Comparison of ENCODE assay signal across 16 mouse cellular contexts in genomic region chr7:111072410-111072809, GRCm38 (mm10).
"Had no signal": no experiment of that assay in that cellular context is flagged by ENCODE, and none has a peak within 500 bp of the region (broad histone marks: within the 10 kb centered on the region; RNA-seq: fewer than 3 reads in every experiment).

No protein-coding gene starts in this region.

- H3K4me3 ChIP-seq: midbrain, embryonic 10.5 days; midbrain, embryonic 12.5 days; myocyte; neural tube, embryonic 12.5 days; stomach, embryonic 15.5 days had no signal

- ATAC-seq: midbrain, embryonic 16.5 days had no signal

- H3K4me1 ChIP-seq: midbrain, embryonic 10.5 days; midbrain, embryonic 12.5 days; neural tube, embryonic 12.5 days; stomach, embryonic 15.5 days had no signal

- DNase-seq: lung, adult 18-20 months; lung, embryonic 14.5 days; lung, postnatal 10 days; lung, postnatal 4 days; midbrain, embryonic 14.5 days; right cerebral cortex, postnatal 14 days; thymus, adult 2 months; thymus, postnatal 25 days; thymus, postnatal 4 days had no signal

- H3K27ac ChIP-seq: midbrain, embryonic 10.5 days; midbrain, embryonic 12.5 days; neural tube, embryonic 12.5 days; stomach, embryonic 15.5 days; stomach, postnatal 0 days had no signal
